Mouse (Mus musculus) MEL (cell line): ENCODE results near the gene D8Ertd738e. TPM values are rescaled to one million over a fixed set of nuclear protein-coding genes. Genes with fewer than 3 reads are reported as not detected.

ENCODE experiments used
- DNase-seq: peaks from one replicate; pipeline ENCODE4 v3.0.0; 2011; ENCODE audit warnings: low read depth, low spot score
- H3K27ac ChIP-seq: 2 replicates; pipeline ENCODE4 v1.5.1; 2012; ENCODE audit warnings: low read depth, mild to moderate bottlenecking, control low read depth, low read length, moderate library complexity; ENCODE audit not compliant: control insufficient read depth
- H3K27me3 ChIP-seq, 2 experiments: fragments of 150-350 bp in 1 of 2; sonication (generic) in 1 of 2; 2 replicates each; pipeline ENCODE4 v1.6.1; 2012; ENCODE audit warnings: low read length in 2 of 2, mild to moderate bottlenecking in 2 of 2, improper control_type of control experiment in 1 of 2, moderate library complexity in 1 of 2; ENCODE audit not compliant: insufficient read depth in 2 of 2, control insufficient read depth in 1 of 2
- H3K36me3 ChIP-seq, 2 experiments: 2 replicates each; pipeline ENCODE4 v1.6.1; 2012 to 2014; ENCODE audit warnings: low read length in 2 of 2, improper control_type of control experiment in 1 of 2, inconsistent platforms in 1 of 2, mild to moderate bottlenecking in 1 of 2; ENCODE audit not compliant: insufficient read depth in 2 of 2, control insufficient read depth in 1 of 2
- H3K4me1 ChIP-seq, 2 experiments: fragments of 150-350 bp in 1 of 2; sonication (generic) in 1 of 2; 2 replicates each; pipeline ENCODE4 v1.6.1; 2012; ENCODE audit warnings: low read length in 2 of 2, improper control_type of control experiment in 1 of 2, mild to moderate bottlenecking in 1 of 2; ENCODE audit not compliant: insufficient read depth in 2 of 2, control insufficient read depth in 1 of 2
- H3K4me3 ChIP-seq, 2 experiments: fragments of 150-350 bp in 1 of 2; sonication (generic) in 1 of 2; 2 replicates each; pipeline ENCODE4 v1.5.1; 2012; ENCODE audit warnings: low read depth in 2 of 2, low read length in 2 of 2, mild to moderate bottlenecking in 2 of 2, moderate library complexity in 2 of 2, control low read depth in 1 of 2, improper control_type of control experiment in 1 of 2; ENCODE audit not compliant: control insufficient read depth in 1 of 2, insufficient read depth in 1 of 2
- H3K79me2 ChIP-seq: 2 replicates; pipeline ENCODE4 v1.6.1; 2012; ENCODE audit warnings: mild to moderate bottlenecking, low read length, moderate library complexity; ENCODE audit not compliant: control insufficient read depth, poor library complexity, insufficient read depth
- H3K9ac ChIP-seq: 2 replicates; pipeline ENCODE4 v1.6.1; 2012; ENCODE audit warnings: low read depth, mild to moderate bottlenecking, control low read depth, low read length, moderate library complexity; ENCODE audit not compliant: control insufficient read depth, poor library complexity, severe bottlenecking
- H3K9me3 ChIP-seq: fragments of 150-350 bp; sonication (generic); replicated peaks from 2 replicates; pipeline ENCODE4 v1.6.1; 2012; ENCODE audit warnings: mild to moderate bottlenecking, low read length, improper control_type of control experiment, moderate library complexity; ENCODE audit not compliant: insufficient read depth
- ELF1 ChIP-seq: IDR thresholded peaks from 2 replicates; pipeline ENCODE4 v1.6.1; 2014; ENCODE audit warnings: low read depth, mild to moderate bottlenecking, inconsistent platforms, low read length, improper control_type of control experiment, moderate library complexity
- EP300 ChIP-seq, 2 experiments: IDR thresholded peaks; 2 replicates each; pipeline ENCODE4 v1.6.1; 2011; ENCODE audit warnings: improper control_type of control experiment in 2 of 2, low read length in 2 of 2, low read depth in 1 of 2, mild to moderate bottlenecking in 1 of 2
- ETS1 ChIP-seq: IDR thresholded peaks from 2 replicates; pipeline ENCODE4 v1.6.1; 2012; ENCODE audit warnings: low read depth, mild to moderate bottlenecking, inconsistent platforms, low read length, improper control_type of control experiment, moderate library complexity
- GABPA ChIP-seq: IDR thresholded peaks from 2 replicates; pipeline ENCODE4 v1.6.1; 2012; ENCODE audit warnings: low read depth, mild to moderate bottlenecking, inconsistent platforms, low read length, improper control_type of control experiment, moderate library complexity
- GATA1 ChIP-seq: IDR thresholded peaks from 2 replicates; pipeline ENCODE4 v1.6.1; 2011; ENCODE audit warnings: low read depth, low read length, improper control_type of control experiment
- JUND ChIP-seq: IDR thresholded peaks from 2 replicates; pipeline ENCODE4 v1.6.1; 2011; ENCODE audit warnings: low read depth, mild to moderate bottlenecking, improper control_type of control experiment, low read length
- MAFK ChIP-seq: IDR thresholded peaks from 2 replicates; pipeline ENCODE4 v1.6.1; 2011; ENCODE audit warnings: low read depth, mild to moderate bottlenecking, low read length, improper control_type of control experiment, borderline replicate concordance
- MXI1 ChIP-seq: IDR thresholded peaks from 2 replicates; pipeline ENCODE4 v1.6.1; 2011; ENCODE audit warnings: mild to moderate bottlenecking, low read depth, low read length, improper control_type of control experiment
- NELFE ChIP-seq: IDR thresholded peaks from 2 replicates; pipeline ENCODE4 v1.6.1; 2011; ENCODE audit warnings: low read depth, low read length, improper control_type of control experiment
- POLR2A ChIP-seq, 2 experiments: IDR thresholded peaks; 2 replicates each; pipeline ENCODE4 v1.6.1; 2011 to 2012; ENCODE audit warnings: low read length in 2 of 2, mild to moderate bottlenecking in 2 of 2, control low read depth in 1 of 2, improper control_type of control experiment in 1 of 2, low read depth in 1 of 2, moderate library complexity in 1 of 2; ENCODE audit not compliant: control insufficient read depth in 1 of 2, insufficient read depth in 1 of 2, poor library complexity in 1 of 2
- POLR2AphosphoS2 ChIP-seq: IDR thresholded peaks from 2 replicates; pipeline ENCODE4 v1.6.1; 2011; ENCODE audit warnings: low read length, improper control_type of control experiment
- POLR2AphosphoS5 ChIP-seq: IDR thresholded peaks from 2 replicates; pipeline ENCODE4 v1.6.1; 2012; ENCODE audit warnings: low read depth, borderline replicate concordance, mild to moderate bottlenecking, inconsistent platforms, low read length, moderate library complexity, mixed read lengths
- RAD21 ChIP-seq: IDR thresholded peaks from 2 replicates; pipeline ENCODE4 v1.6.1; 2011; ENCODE audit warnings: mild to moderate bottlenecking, low read depth, low read length, improper control_type of control experiment
- RCOR1 ChIP-seq: IDR thresholded peaks from 2 replicates; pipeline ENCODE4 v1.6.1; 2012; ENCODE audit warnings: low read depth, mild to moderate bottlenecking, inconsistent platforms, low read length, improper control_type of control experiment
- SIN3A ChIP-seq: IDR thresholded peaks from 2 replicates; pipeline ENCODE4 v1.6.1; 2012; ENCODE audit warnings: low read length, improper control_type of control experiment, inconsistent platforms
- SMC3 ChIP-seq: IDR thresholded peaks from 2 replicates; pipeline ENCODE4 v1.6.1; 2011; ENCODE audit warnings: low read depth, low read length, improper control_type of control experiment
- TBP ChIP-seq: IDR thresholded peaks from 2 replicates; pipeline ENCODE4 v1.8.0; 2011; ENCODE audit warnings: low read depth, low read length, improper control_type of control experiment
- TCF12 ChIP-seq: IDR thresholded peaks from 2 replicates; pipeline ENCODE4 v1.6.1; 2014; ENCODE audit warnings: low read depth, mild to moderate bottlenecking, inconsistent platforms, low read length, improper control_type of control experiment, moderate library complexity
- USF1 ChIP-seq: IDR thresholded peaks from 2 replicates; pipeline ENCODE4 v1.6.1; 2014; ENCODE audit warnings: low read depth, mild to moderate bottlenecking, inconsistent platforms, low read length, improper control_type of control experiment, moderate library complexity
- ZMIZ1 ChIP-seq: IDR thresholded peaks from 2 replicates; pipeline ENCODE4 v1.6.1; 2012; ENCODE audit warnings: low read depth, mild to moderate bottlenecking, inconsistent platforms, low read length, improper control_type of control experiment, moderate library complexity
- polyA plus RNA-seq, 2 experiments: library from polyadenylated mRNA; stranded (reverse) in 1 of 2; unstranded in 1 of 2; fragments of >175 nt in 1 of 2; fragments of >200 nt in 1 of 2; gene quantifications; 2 replicates each; pipeline versions ENCODE4 v1.2.1 to v1.2.4; 2012; ENCODE audit warnings: low replicate concordance in 2 of 2, low read depth in 1 of 2; ENCODE audit not compliant: insufficient read length in 2 of 2, insufficient read depth in 1 of 2, missing spikeins in 1 of 2
- total RNA-seq: library from RNA; depleted of rRNA; stranded (reverse); fragments of 300-350 nt; gene quantifications from 2 replicates; pipeline ENCODE4 v1.2.3, GENCODE M21; 2012

The D8Ertd738e gene
- total and polyA plus RNA-seq, 3 experiments: 149 to 164 TPM; not detected in 1

- no peaks in the 10 kb centered on the region for H3K27me3 ChIP-seq
- peak; percentile 90 for DNase-seq
- peaks cover 5 to 32% of the 10 kb centered on the region in 2 experiments for H3K4me1 ChIP-seq
- no peaks in the 10 kb centered on the region for H3K79me2 ChIP-seq
- H3K36me3 ChIP-seq: peaks cover 0 to 9% of the 10 kb centered on the region in 2 experiments; a peak in 2 of 4 replicates
- peak overlapping the region; percentile 6 to 30; a peak in 3 of 4 replicates for H3K4me3 ChIP-seq
- no peaks in the 10 kb centered on the region for H3K9me3 ChIP-seq
- H3K27ac ChIP-seq: peak overlapping the region; percentile 87
- H3K9ac ChIP-seq: peak overlapping the region; percentile 70
- TF ChIP-seq EP300 (IDR thresholded peaks at IDR 0.05; ENCODE audit: low read depth in 1 of 2, low read length in 2 of 2): no peak
- TF ChIP-seq POLR2A (IDR thresholded peaks at IDR 0.05; ENCODE audit: control insufficient read depth in 1 of 2, insufficient read depth in 1 of 2, low read depth in 1 of 2, low read length in 2 of 2, poor library complexity in 1 of 2): peak in 1 of 2 experiments; percentile 37; a peak in 1 of 4 replicates
- no peak for TF ChIP-seq ZMIZ1
- 0 out of 2 replicates have a peak, but pooled peaks have one; percentile 33 for TF ChIP-seq SIN3A
- TF ChIP-seq MAFK: peak; percentile 68
- no peak for TF ChIP-seq ELF1
- TF ChIP-seq MXI1: no peak; the same call in 1 of the 2 replicates
- no peak for TF ChIP-seq SMC3
- TF ChIP-seq JUND: no peak
- peak; percentile 33; the same call in 1 of the 2 replicates for TF ChIP-seq TCF12
- TF ChIP-seq NELFE: no peak
- no peak for TF ChIP-seq USF1
- peak; percentile 74 for TF ChIP-seq TBP
- TF ChIP-seq GABPA: peak; percentile 73
- TF ChIP-seq ETS1: peak; percentile 46; the same call in 1 of the 2 replicates
- TF ChIP-seq POLR2AphosphoS2: no peak
Observed at GRCm38 (mm10) chr8:84222566-84223165, 26.9 kb downstream of the D8Ertd738e start.

GRCm38 (mm10) chr8:84220105-84220504 is 29.4 kb downstream of the D8Ertd738e start:
- H3K36me3 ChIP-seq: peaks cover 0 to 9% of the 10 kb centered on the region in 2 experiments; a peak in 3 of 4 replicates
- no peak overlapping the region for H3K9ac ChIP-seq
- peak; percentile 73 for DNase-seq
- H3K9me3 ChIP-seq: no peaks in the 10 kb centered on the region
- H3K4me1 ChIP-seq: peaks cover 5 to 32% of the 10 kb centered on the region in 2 experiments
- TF ChIP-seq GATA1 (peak; percentile 77), SIN3A (peak; percentile 47; the same call in 1 of the 2 replicates), POLR2AphosphoS5 (no peak), RAD21 (no peak), MXI1 (peak; percentile 86), NELFE (no peak), RCOR1 (0 out of 2 replicates have a peak, but pooled peaks have one; percentile 33), ETS1 (peak; percentile 16; the same call in 1 of the 2 replicates)
- H3K27ac ChIP-seq: no peak overlapping the region
- no peaks in the 10 kb centered on the region for H3K27me3 ChIP-seq
- H3K79me2 ChIP-seq: no peaks in the 10 kb centered on the region
- no peak overlapping the region for H3K4me3 ChIP-seq
